Mouse (Mus musculus): ENCODE data around the gene Tfdp2. TPM values are rescaled to one million over a fixed set of nuclear protein-coding genes. Genes with fewer than 3 reads are reported as not detected.

Gene Tfdp2
- polyA plus RNA-seq, 1 experiment, result 59.5 TPM

DNA sequence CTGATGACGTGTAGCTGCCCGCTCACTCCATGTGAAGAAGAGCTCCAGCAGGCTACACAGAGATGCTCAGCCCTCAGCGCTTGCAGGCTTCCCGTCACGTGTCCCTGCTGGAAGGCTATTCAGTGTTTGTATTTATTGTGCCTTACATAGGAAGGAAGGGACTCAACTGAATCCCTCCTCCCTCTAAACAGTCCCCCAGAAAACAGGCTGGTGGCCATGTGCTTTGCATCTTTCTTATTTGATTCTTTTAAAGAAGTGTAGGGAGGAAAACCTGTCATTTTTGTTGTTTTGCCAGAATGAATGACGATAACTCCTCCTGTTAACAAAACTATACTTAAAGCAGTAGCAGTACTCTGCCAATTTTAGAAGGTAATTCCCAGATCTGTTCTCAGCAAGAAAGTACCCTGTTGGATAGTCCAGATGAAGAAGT, 124.5 kb downstream of the Tfdp2 start:
- no peaks in the 10 kb centered on the region for H3K27me3 ChIP-seq (ENCODE audit: control insufficient read depth, insufficient read depth, low read length, poor library complexity, severe bottlenecking)
- H3K4me1 ChIP-seq (ENCODE audit: control insufficient read depth, insufficient read depth, low read length), result peaks cover 2% of the 10 kb centered on the region
- peaks cover 2% of the 10 kb centered on the region; the same call in 1 of the 2 replicates for H3K36me3 ChIP-seq (ENCODE audit: control insufficient read depth, insufficient read depth, low read length, poor library complexity, severe bottlenecking)
- H3K9me3 ChIP-seq (replicated peaks; ENCODE audit: control insufficient read depth, insufficient read depth, low read length, poor library complexity, severe bottlenecking), result no peaks in the 10 kb centered on the region
- TF ChIP-seq POLR2A (IDR thresholded peaks at IDR 0.05; ENCODE audit: insufficient read depth, low read length), result no peak
- no peak for TF ChIP-seq EP300 (IDR thresholded peaks at IDR 0.05; ENCODE audit: insufficient read depth, low read depth, low read length)
- no peak for TF ChIP-seq CTCF (IDR thresholded peaks at IDR 0.05; ENCODE audit: low read depth, low read length)
- no peak overlapping the region for H3K9ac ChIP-seq (ENCODE audit: low read depth, poor library complexity, severe bottlenecking)
- H3K4me3 ChIP-seq (ENCODE audit: low read depth, low read length), result no peak overlapping the region
- no peak overlapping the region for H3K27ac ChIP-seq (ENCODE audit: insufficient read depth, low read length)

DNA sequence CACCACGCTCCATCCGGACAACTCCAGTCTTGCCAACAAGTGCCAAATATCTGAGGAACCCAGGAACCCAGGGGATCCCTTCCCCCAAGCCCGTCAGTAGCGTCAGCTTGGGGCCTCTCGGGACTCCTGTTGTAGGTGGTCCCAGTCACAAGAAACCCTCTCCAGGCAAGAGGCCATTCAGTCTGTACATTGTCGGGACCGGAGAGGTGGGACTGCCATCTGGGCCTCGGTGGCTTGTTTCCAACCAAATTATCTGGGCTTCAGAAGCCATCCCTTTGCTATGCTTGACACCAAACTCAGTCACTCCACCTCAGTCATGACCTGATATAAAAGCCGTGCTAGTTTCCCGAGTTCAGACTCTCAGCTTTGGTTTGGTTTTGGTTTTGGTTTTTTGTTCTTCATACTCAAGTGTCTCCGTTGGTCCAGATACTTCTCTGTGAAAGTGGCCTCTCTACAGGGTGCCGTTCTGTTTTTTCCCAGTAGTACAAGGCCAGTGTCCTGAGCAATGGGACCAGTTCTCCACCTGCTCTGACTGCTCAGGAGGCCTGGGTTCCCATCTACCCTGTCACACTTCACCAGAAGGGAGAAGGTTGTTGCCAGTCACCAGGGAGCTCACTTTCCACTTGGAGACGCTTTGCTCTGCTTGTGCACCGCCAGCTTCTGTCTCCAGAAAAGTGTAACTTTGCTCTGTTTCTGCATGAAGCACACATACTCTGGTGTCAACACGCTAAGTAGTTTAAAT, 126.5 kb downstream of the Tfdp2 start:
- Histone ChIP-seq H3K27me3 (ENCODE audit: control insufficient read depth, insufficient read depth, low read length, poor library complexity, severe bottlenecking) (no peaks in the 10 kb centered on the region), H3K9me3 (replicated peaks; ENCODE audit: control insufficient read depth, insufficient read depth, low read length, poor library complexity, severe bottlenecking) (no peaks in the 10 kb centered on the region), H3K36me3 (ENCODE audit: control insufficient read depth, insufficient read depth, low read length, poor library complexity, severe bottlenecking) (peaks cover 2% of the 10 kb centered on the region; the same call in 1 of the 2 replicates), H3K4me1 (ENCODE audit: control insufficient read depth, insufficient read depth, low read length) (peaks cover 4% of the 10 kb centered on the region), H3K4me3 (ENCODE audit: low read depth, low read length) (no peak overlapping the region), H3K27ac (ENCODE audit: insufficient read depth, low read length) (no peak overlapping the region), H3K9ac (ENCODE audit: low read depth, poor library complexity, severe bottlenecking) (no peak overlapping the region)
- TF ChIP-seq POLR2A (IDR thresholded peaks at IDR 0.05; ENCODE audit: insufficient read depth, low read length) (no peak), EP300 (IDR thresholded peaks at IDR 0.05; ENCODE audit: insufficient read depth, low read depth, low read length) (no peak), CTCF (IDR thresholded peaks at IDR 0.05; ENCODE audit: low read depth, low read length) (no peak)

DNA sequence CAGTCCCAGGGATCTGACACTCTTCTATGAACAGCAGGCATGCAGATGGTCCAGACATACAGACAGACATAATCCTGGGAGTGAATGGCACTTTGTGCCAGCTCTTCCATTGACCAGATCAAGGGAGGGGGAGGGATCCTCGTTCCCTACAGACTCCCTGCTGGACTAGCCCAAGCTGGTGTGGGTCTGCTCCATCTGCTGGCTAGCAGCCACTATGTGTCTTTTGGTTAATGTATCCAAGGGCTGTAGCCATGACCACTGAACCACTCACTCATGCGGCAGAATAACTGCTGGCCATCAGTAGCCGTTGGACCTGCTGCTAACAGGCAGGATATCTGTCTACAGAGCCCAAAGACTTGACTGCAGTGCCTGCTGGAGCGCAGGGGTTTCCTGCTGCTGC, 128.4 kb downstream of the Tfdp2 start:
- peaks cover 4% of the 10 kb centered on the region for H3K4me1 ChIP-seq (ENCODE audit: control insufficient read depth, insufficient read depth, low read length)
- no peaks in the 10 kb centered on the region for H3K27me3 ChIP-seq (ENCODE audit: control insufficient read depth, insufficient read depth, low read length, poor library complexity, severe bottlenecking)
- no peak overlapping the region for H3K4me3 ChIP-seq (ENCODE audit: low read depth, low read length)
- H3K36me3 ChIP-seq (ENCODE audit: control insufficient read depth, insufficient read depth, low read length, poor library complexity, severe bottlenecking), result no peaks in the 10 kb centered on the region; the same call in 1 of the 2 replicates
- no peaks in the 10 kb centered on the region for H3K9me3 ChIP-seq (replicated peaks; ENCODE audit: control insufficient read depth, insufficient read depth, low read length, poor library complexity, severe bottlenecking)
- TF ChIP-seq EP300 (IDR thresholded peaks at IDR 0.05; ENCODE audit: insufficient read depth, low read depth, low read length) (no peak), POLR2A (IDR thresholded peaks at IDR 0.05; ENCODE audit: insufficient read depth, low read length) (no peak), CTCF (IDR thresholded peaks at IDR 0.05; ENCODE audit: low read depth, low read length) (no peak)
- H3K9ac ChIP-seq (ENCODE audit: low read depth, poor library complexity, severe bottlenecking), result no peak overlapping the region
- no peak overlapping the region for H3K27ac ChIP-seq (ENCODE audit: insufficient read depth, low read length)

DNA sequence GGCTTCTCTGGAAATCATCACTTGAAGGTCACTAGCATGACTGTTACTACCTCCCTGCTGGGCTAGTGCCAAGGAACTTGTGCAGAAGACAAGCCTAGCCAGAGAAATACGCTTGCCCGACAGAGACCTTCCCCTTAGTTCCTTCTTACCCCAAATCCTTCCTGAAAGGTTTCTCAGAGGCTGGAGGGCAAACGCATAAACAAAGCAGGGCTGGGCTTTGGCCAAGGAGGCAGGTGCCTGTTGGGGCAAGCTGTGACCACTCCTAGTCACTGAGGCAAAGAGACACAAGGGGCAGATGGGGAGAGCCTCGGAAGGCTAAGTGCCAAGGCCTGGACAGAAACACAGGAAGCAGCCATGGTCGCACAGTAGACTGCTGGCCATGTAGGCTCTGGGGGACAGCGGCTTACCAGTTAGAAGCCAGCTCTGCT, 130.4 kb downstream of the Tfdp2 start:
- no peaks in the 10 kb centered on the region for H3K27me3 ChIP-seq (ENCODE audit: control insufficient read depth, insufficient read depth, low read length, poor library complexity, severe bottlenecking)
- peaks cover 4% of the 10 kb centered on the region for H3K4me1 ChIP-seq (ENCODE audit: control insufficient read depth, insufficient read depth, low read length)
- H3K9ac ChIP-seq (ENCODE audit: low read depth, poor library complexity, severe bottlenecking), result no peak overlapping the region
- H3K9me3 ChIP-seq (replicated peaks; ENCODE audit: control insufficient read depth, insufficient read depth, low read length, poor library complexity, severe bottlenecking), result no peaks in the 10 kb centered on the region
- H3K36me3 ChIP-seq (ENCODE audit: control insufficient read depth, insufficient read depth, low read length, poor library complexity, severe bottlenecking), result no peaks in the 10 kb centered on the region
- H3K4me3 ChIP-seq (ENCODE audit: low read depth, low read length), result no peak overlapping the region
- no peak for TF ChIP-seq EP300 (IDR thresholded peaks at IDR 0.05; ENCODE audit: insufficient read depth, low read depth, low read length)
- no peak for TF ChIP-seq CTCF (IDR thresholded peaks at IDR 0.05; ENCODE audit: low read depth, low read length)
- H3K27ac ChIP-seq (ENCODE audit: insufficient read depth, low read length), result no peak overlapping the region

- Histone ChIP-seq H3K9ac (ENCODE audit: low read depth, poor library complexity, severe bottlenecking) (no peak overlapping the region), H3K36me3 (ENCODE audit: control insufficient read depth, insufficient read depth, low read length, poor library complexity, severe bottlenecking) (peaks cover 8% of the 10 kb centered on the region), H3K27me3 (ENCODE audit: control insufficient read depth, insufficient read depth, low read length, poor library complexity, severe bottlenecking) (no peaks in the 10 kb centered on the region), H3K4me1 (ENCODE audit: control insufficient read depth, insufficient read depth, low read length) (peaks cover 4% of the 10 kb centered on the region), H3K4me3 (ENCODE audit: low read depth, low read length) (no peak overlapping the region), H3K9me3 (replicated peaks; ENCODE audit: control insufficient read depth, insufficient read depth, low read length, poor library complexity, severe bottlenecking) (no peaks in the 10 kb centered on the region), H3K27ac (ENCODE audit: insufficient read depth, low read length) (no peak overlapping the region)
- no peak for TF ChIP-seq EP300 (IDR thresholded peaks at IDR 0.05; ENCODE audit: insufficient read depth, low read depth, low read length)
- no peak for TF ChIP-seq POLR2A (IDR thresholded peaks at IDR 0.05; ENCODE audit: insufficient read depth, low read length)
- no peak for TF ChIP-seq CTCF (IDR thresholded peaks at IDR 0.05; ENCODE audit: low read depth, low read length)
Observed at GRCm38 (mm10) chr9:96328226-96328625, 132.2 kb downstream of the Tfdp2 start.

DNA sequence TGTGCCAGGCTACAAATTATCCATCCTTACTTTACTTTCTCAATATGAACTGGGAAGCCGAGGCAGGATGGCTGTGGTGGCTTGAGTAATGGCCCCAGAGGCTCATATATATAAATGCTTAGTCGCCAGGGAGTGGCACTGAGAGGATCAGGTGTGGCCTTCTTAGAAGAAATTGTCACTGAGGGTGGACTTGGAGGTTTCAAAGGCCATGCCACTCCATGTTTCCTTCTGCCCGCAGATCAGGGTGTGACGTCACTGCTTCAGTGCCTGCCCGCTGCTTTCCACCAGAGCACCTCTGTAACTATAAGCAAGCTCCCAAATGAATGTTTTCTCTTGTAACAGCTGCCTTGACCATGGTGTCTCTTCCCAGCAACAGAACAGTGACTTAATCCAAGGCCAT, 135.1 kb downstream of the Tfdp2 start:
- Histone ChIP-seq H3K4me1 (ENCODE audit: control insufficient read depth, insufficient read depth, low read length) (peaks cover 2% of the 10 kb centered on the region), H3K27me3 (ENCODE audit: control insufficient read depth, insufficient read depth, low read length, poor library complexity, severe bottlenecking) (no peaks in the 10 kb centered on the region), H3K36me3 (ENCODE audit: control insufficient read depth, insufficient read depth, low read length, poor library complexity, severe bottlenecking) (peaks cover 23% of the 10 kb centered on the region), H3K4me3 (ENCODE audit: low read depth, low read length) (no peak overlapping the region), H3K9ac (ENCODE audit: low read depth, poor library complexity, severe bottlenecking) (no peak overlapping the region), H3K27ac (ENCODE audit: insufficient read depth, low read length) (no peak overlapping the region), H3K9me3 (replicated peaks; ENCODE audit: control insufficient read depth, insufficient read depth, low read length, poor library complexity, severe bottlenecking) (no peaks in the 10 kb centered on the region)
- TF ChIP-seq CTCF (IDR thresholded peaks at IDR 0.05; ENCODE audit: low read depth, low read length) (no peak), POLR2A (IDR thresholded peaks at IDR 0.05; ENCODE audit: insufficient read depth, low read length) (no peak), EP300 (IDR thresholded peaks at IDR 0.05; ENCODE audit: insufficient read depth, low read depth, low read length) (no peak)

All from ES-Bruce4 (cell line).